Mouse (Mus musculus) natural killer cell, adult 2 months (primary cell): ENCODE measurements around the gene Rnf157.
"Not testable (repeated sequence)": the region's sequence is repeated elsewhere in the genome, so short reads cannot be mapped to it uniquely, and the experiment has no call there.

ENCODE experiments used
- DNase-seq, 2 experiments: peaks; one replicate each; pipeline ENCODE4 v3.0.0; 2022; ENCODE audit warnings: low spot score in 2 of 2

Gene Rnf157

GRCm38 (mm10) chr11:116418194-116418840 lies 5.5 kb upstream of the Rnf157 start:
- DNase-seq, result peak; percentile 77 to 78

GRCm38 (mm10) chr11:116417054-116417453 lies 4.2 kb upstream of the Rnf157 start:
- no peak for DNase-seq

GRCm38 (mm10) chr11:116416196-116416943 lies 3.5 kb upstream of the Rnf157 start:
- peak in 1 of 2 experiments; percentile 53 for DNase-seq

- DNase-seq, result peak; percentile 63 to 76
These were observed 795 bp upstream of the Rnf157 start for GRCm38 (mm10) chr11:116413631-116414022.

GRCm38 (mm10) chr11:116412028-116412827 lies 604 bp downstream of the Rnf157 start:
- no peak for DNase-seq

- no peak for DNase-seq
These were observed 1.2 kb downstream of the Rnf157 start for GRCm38 (mm10) chr11:116411582-116411981.

- DNase-seq, result not testable (repeated sequence)
These were observed 2.4 kb downstream of the Rnf157 start for GRCm38 (mm10) chr11:116410415-116410814.

- no peak for DNase-seq
These were observed 3.8 kb downstream of the Rnf157 start for GRCm38 (mm10) chr11:116409008-116409407.

- peak; percentile 83 to 91 for DNase-seq
These were observed 6.6 kb downstream of the Rnf157 start for GRCm38 (mm10) chr11:116406231-116406728.

GRCm38 (mm10) chr11:116405601-116406000 lies 7.2 kb downstream of the Rnf157 start:
- DNase-seq, result no peak

GRCm38 (mm10) chr11:116400560-116400959 lies 12.3 kb downstream of the Rnf157 start:
- DNase-seq, result no peak

- no peak for DNase-seq
These were observed 14.5 kb downstream of the Rnf157 start for GRCm38 (mm10) chr11:116398348-116398677.

GRCm38 (mm10) chr11:116397517-116398347 lies 15.1 kb downstream of the Rnf157 start:
- peak in 1 of 2 experiments; percentile 34 for DNase-seq

- DNase-seq, result no peak
These were observed 15.9 kb downstream of the Rnf157 start for GRCm38 (mm10) chr11:116396934-116397330.

GRCm38 (mm10) chr11:116396276-116396933 lies 16.4 kb downstream of the Rnf157 start:
- no peak for DNase-seq

- DNase-seq, result no peak
These were observed 18.1 kb downstream of the Rnf157 start for GRCm38 (mm10) chr11:116394769-116395168.

GRCm38 (mm10) chr11:116388841-116389480 lies 23.9 kb downstream of the Rnf157 start:
- peak; percentile 64 to 70 for DNase-seq

GRCm38 (mm10) chr11:116387086-116388071 lies 25.5 kb downstream of the Rnf157 start:
- no peak for DNase-seq

- DNase-seq, result no peak
These were observed 26.8 kb downstream of the Rnf157 start for GRCm38 (mm10) chr11:116385999-116386398.
